19 mouse cellular contexts compared by ENCODE assay signal in the genomic region with DNA sequence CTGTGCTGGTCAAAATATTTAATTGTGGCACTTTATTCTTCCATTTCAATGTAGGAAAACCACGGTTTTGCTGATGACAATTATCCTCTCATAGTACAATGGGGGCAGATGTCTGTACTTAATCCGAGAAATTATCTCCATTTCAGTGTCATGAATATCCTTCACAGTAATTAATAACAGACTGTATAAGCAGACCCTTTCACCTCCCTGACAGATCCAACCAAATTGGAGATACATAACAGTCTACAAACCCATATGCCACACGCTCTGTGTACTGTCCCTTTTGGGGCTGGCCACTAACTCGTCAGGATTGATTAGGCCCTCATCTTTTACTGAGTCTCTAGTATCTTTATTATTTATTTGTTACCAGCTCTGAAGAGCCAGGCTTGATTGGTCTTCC.
DNase-seq lines count a peak whose midpoint lies in the region; ATAC-seq and TF ChIP-seq lines count a peak whose summit lies in the region.
"Had no signal": no experiment of that assay in that cellular context is flagged by ENCODE, and none has a peak within 500 bp of the region (broad histone marks: within the 10 kb centered on the region; RNA-seq: fewer than 3 reads in every experiment).

No protein-coding gene starts in this region.

- no peak for TF ChIP-seq POLR2A in brain, embryonic 14.5 days (IDR thresholded peaks at IDR 0.05; ENCODE audit: borderline replicate concordance, extremely low read depth, insufficient read depth, insufficient read length, poor library complexity, severe bottlenecking)

- no peaks in the 10 kb centered on the region for H3K4me1 ChIP-seq in forebrain, embryonic 15.5 days
- H3K4me1 ChIP-seq in forebrain, embryonic 11.5 days (replicated peaks; ENCODE audit: control insufficient read depth, insufficient read depth, low read length), result no peaks in the 10 kb centered on the region
- no peaks in the 10 kb centered on the region for H3K4me1 ChIP-seq in hindbrain, embryonic 12.5 days
- no peaks in the 10 kb centered on the region for H3K4me1 ChIP-seq in hindbrain, embryonic 11.5 days (replicated peaks; ENCODE audit: control insufficient read depth, insufficient read depth, low read length)
- H3K4me1 ChIP-seq: forebrain, embryonic 10.5 days; intestine, embryonic 15.5 days had no signal

- no peak overlapping the region for H3K4me3 ChIP-seq in forebrain, embryonic 15.5 days
- no peak overlapping the region for H3K4me3 ChIP-seq in forebrain, embryonic 11.5 days (ENCODE audit: low read depth, low read length)
- H3K4me3 ChIP-seq in hindbrain, embryonic 12.5 days, result no peak overlapping the region
- H3K4me3 ChIP-seq in hindbrain, embryonic 11.5 days (ENCODE audit: low read depth, low read length), result no peak overlapping the region
- H3K4me3 ChIP-seq: forebrain, embryonic 10.5 days; intestine, embryonic 15.5 days had no signal

- H3K9me3 ChIP-seq in forebrain, embryonic 15.5 days, result no peaks in the 10 kb centered on the region
- H3K9me3 ChIP-seq in forebrain, embryonic 11.5 days (ENCODE audit: control insufficient read depth, low read length), result no peaks in the 10 kb centered on the region
- H3K9me3 ChIP-seq in hindbrain, embryonic 12.5 days (replicated peaks), result no peaks in the 10 kb centered on the region
- no peaks in the 10 kb centered on the region for H3K9me3 ChIP-seq in hindbrain, embryonic 11.5 days (ENCODE audit: control insufficient read depth, low read length)
- H3K9me3 ChIP-seq: forebrain, embryonic 10.5 days; intestine, embryonic 15.5 days had no signal

- no peak overlapping the region for H3K9ac ChIP-seq in forebrain, embryonic 15.5 days (replicated peaks)
- H3K9ac ChIP-seq in forebrain, embryonic 11.5 days (ENCODE audit: low read length), result no peak overlapping the region
- no peak overlapping the region for H3K9ac ChIP-seq in hindbrain, embryonic 12.5 days
- no peak overlapping the region for H3K9ac ChIP-seq in hindbrain, embryonic 11.5 days (ENCODE audit: low read depth, low read length)
- H3K9ac ChIP-seq: intestine, embryonic 15.5 days had no signal

- 55% methylated on average over 4 of the region's 4 CpGs for WGBS in forebrain, embryonic 15.5 days
- 71% methylated on average over 4 of the region's 4 CpGs for WGBS in forebrain, embryonic 11.5 days
- WGBS in hindbrain, embryonic 12.5 days, result 61% methylated on average over 4 of the region's 4 CpGs
- whole genome bisulfite sequencing in hindbrain, embryonic 11.5 days, result 81% methylated on average over 4 of the region's 4 CpGs

- DNase-seq in forebrain, embryonic 11.5 days (ENCODE audit: low spot score), result no peak
- no peak for DNase-seq in hindbrain, embryonic 11.5 days (ENCODE audit: low spot score)
- DNase-seq in brain, embryonic 14.5 days (ENCODE audit: low read depth), result peak; percentile 33
- peak; percentile 59 for DNase-seq in retina, postnatal 1 day
- no peak for DNase-seq in layer of hippocampus, adult 9-11 months
- DNase-seq: adrenal gland, adult 8-10 months; adrenal gland, postnatal 25 days; cerebellum, adult 18-20 months; cerebellum, adult 9-10 months; cerebellum, postnatal 14 days; gastrocnemius, postnatal 10 days; gastrocnemius, postnatal 36 days; kidney, adult 18-20 months had no signal

- 0 out of 2 replicates have a peak, but pooled peaks have one; percentile 16 for ATAC-seq in forebrain, embryonic 15.5 days (replicated peaks)
- no peak for ATAC-seq in forebrain, embryonic 11.5 days (replicated peaks; ENCODE audit: low FRiP score)
- ATAC-seq in hindbrain, embryonic 12.5 days (ENCODE audit: low FRiP score), result 0 out of 2 replicates have a peak, but pooled peaks have one; percentile 58
- ATAC-seq in hindbrain, embryonic 11.5 days (ENCODE audit: low FRiP score), result no peak
- ATAC-seq: activated CD4-positive, CD25-positive, alpha-beta regulatory T cell, adult 4 months; intestine, embryonic 15.5 days had no signal

- no peak overlapping the region for H3K27ac ChIP-seq in forebrain, embryonic 15.5 days (replicated peaks)
- H3K27ac ChIP-seq in forebrain, embryonic 11.5 days (ENCODE audit: low read depth, low read length), result no peak overlapping the region
- no peak overlapping the region for H3K27ac ChIP-seq in hindbrain, embryonic 12.5 days
- H3K27ac ChIP-seq in hindbrain, embryonic 11.5 days (ENCODE audit: low read depth, low read length), result no peak overlapping the region
- H3K27ac ChIP-seq: forebrain, embryonic 10.5 days; intestine, embryonic 15.5 days had no signal

- H3K4me2 ChIP-seq in forebrain, embryonic 15.5 days (replicated peaks), result no peak overlapping the region
- H3K4me2 ChIP-seq in forebrain, embryonic 11.5 days (ENCODE audit: low read depth, low read length, severe bottlenecking), result no peak overlapping the region
- H3K4me2 ChIP-seq in hindbrain, embryonic 12.5 days (replicated peaks), result no peak overlapping the region
- H3K4me2 ChIP-seq in hindbrain, embryonic 11.5 days (replicated peaks; ENCODE audit: low read depth, low read length), result no peak overlapping the region
- H3K4me2 ChIP-seq: heart, embryonic 11.5 days; intestine, embryonic 15.5 days had no signal

- TF ChIP-seq CTCF in brain, embryonic 14.5 days (IDR thresholded peaks at IDR 0.05; ENCODE audit: borderline replicate concordance, extremely low read depth, insufficient read depth, insufficient read length), result no peak

- no peaks in the 10 kb centered on the region for H3K27me3 ChIP-seq in forebrain, embryonic 15.5 days
- H3K27me3 ChIP-seq in forebrain, embryonic 11.5 days (ENCODE audit: control insufficient read depth, insufficient read depth, low read length), result no peaks in the 10 kb centered on the region
- H3K27me3 ChIP-seq in hindbrain, embryonic 12.5 days, result no peaks in the 10 kb centered on the region
- no peaks in the 10 kb centered on the region for H3K27me3 ChIP-seq in hindbrain, embryonic 11.5 days (ENCODE audit: control insufficient read depth, insufficient read depth, low read length)
- H3K27me3 ChIP-seq: intestine, embryonic 15.5 days had no signal

- H3K36me3 ChIP-seq in forebrain, embryonic 15.5 days, result no peaks in the 10 kb centered on the region
- no peaks in the 10 kb centered on the region for H3K36me3 ChIP-seq in forebrain, embryonic 11.5 days (ENCODE audit: control insufficient read depth, insufficient read depth, low read length)
- no peaks in the 10 kb centered on the region for H3K36me3 ChIP-seq in hindbrain, embryonic 12.5 days
- H3K36me3 ChIP-seq in hindbrain, embryonic 11.5 days (ENCODE audit: control insufficient read depth, insufficient read depth, low read length), result no peaks in the 10 kb centered on the region
- H3K36me3 ChIP-seq: forebrain, embryonic 10.5 days; intestine, embryonic 15.5 days had no signal

Comparison
In these comparisons a context has a peak if more than half of its experiments do, and no peak if none do; other contexts are left out.
1. ATAC-seq: peak in forebrain, embryonic 15.5 days (single experiment) and hindbrain, embryonic 12.5 days (single experiment); none in forebrain, embryonic 11.5 days (single experiment) and hindbrain, embryonic 11.5 days (single experiment).
2. DNase-seq: peak in brain, embryonic 14.5 days (single experiment) and retina, postnatal 1 day (single experiment); none in forebrain, embryonic 11.5 days (single experiment), hindbrain, embryonic 11.5 days (single experiment) and layer of hippocampus, adult 9-11 months (single experiment).